Mouse (Mus musculus): ENCODE results near the gene Tmtc4. TPM values are rescaled to one million over a fixed set of nuclear protein-coding genes. Genes with fewer than 3 reads are reported as not detected.

The Tmtc4 gene
- polyA plus RNA-seq, 1 experiment from 2014 or later, result 30.6 TPM

GRCm38 (mm10) chr14:122912812-122913498, 70.9 kb downstream of the Tmtc4 start:
- peaks cover 11% of the 10 kb centered on the region; the same call in 1 of the 2 replicates for H3K4me1 ChIP-seq
- no peak overlapping the region for H3K27ac ChIP-seq
- no peaks in the 10 kb centered on the region for H3K27me3 ChIP-seq
- ATAC-seq (ENCODE audit: insufficient number of reproducible peaks, insufficient read depth, low FRiP score, low TSS enrichment, low read depth), result peak; percentile 58; the same call in 1 of the 2 replicates
- H3K9ac ChIP-seq, result peak overlapping the region; percentile 75
- H3K4me2 ChIP-seq, result peak overlapping the region; percentile 91
- WGBS, result under 1% methylated on average over 58 of the region's 58 CpGs
- H3K4me3 ChIP-seq, result peak overlapping the region; percentile 71
- H3K9me3 ChIP-seq, result peaks cover 5% of the 10 kb centered on the region; the same call in 1 of the 2 replicates
- H3K36me3 ChIP-seq, result no peaks in the 10 kb centered on the region

- H3K9ac ChIP-seq, result 0 out of 2 replicates have a peak overlapping the region, but pooled peaks have one; percentile 75
- 45% methylated on average over 1 of the region's 1 CpGs for WGBS
Measured at GRCm38 (mm10) chr14:122912137-122912536, 71.7 kb downstream of the Tmtc4 start.

GRCm38 (mm10) chr14:122911265-122911664, 72.6 kb downstream of the Tmtc4 start:
- Histone ChIP-seq H3K9me3 (peaks cover 9% of the 10 kb centered on the region; the same call in 1 of the 2 replicates), H3K4me1 (peaks cover 11% of the 10 kb centered on the region; the same call in 1 of the 2 replicates), H3K9ac (no peak overlapping the region), H3K4me2 (no peak overlapping the region), H3K27me3 (no peaks in the 10 kb centered on the region), H3K36me3 (no peaks in the 10 kb centered on the region), H3K27ac (no peak overlapping the region), H3K4me3 (no peak overlapping the region)
- no peak for ATAC-seq (ENCODE audit: insufficient number of reproducible peaks, insufficient read depth, low FRiP score, low TSS enrichment, low read depth)

More at GRCm38 (mm10) chr14:122912137-122912536, 71.7 kb downstream of the Tmtc4 start:
- H3K4me3 ChIP-seq, result peak overlapping the region; percentile 71
- H3K4me2 ChIP-seq, result peak overlapping the region; percentile 91
- peaks cover 11% of the 10 kb centered on the region; the same call in 1 of the 2 replicates for H3K4me1 ChIP-seq
- H3K27ac ChIP-seq, result no peak overlapping the region
- H3K27me3 ChIP-seq, result no peaks in the 10 kb centered on the region
- no peak for ATAC-seq (ENCODE audit: insufficient number of reproducible peaks, insufficient read depth, low FRiP score, low TSS enrichment, low read depth)
- peaks cover 9% of the 10 kb centered on the region; the same call in 1 of the 2 replicates for H3K9me3 ChIP-seq
- no peaks in the 10 kb centered on the region for H3K36me3 ChIP-seq

GRCm38 (mm10) chr14:122909368-122910091, 74.3 kb downstream of the Tmtc4 start:
- Histone ChIP-seq H3K4me1 (peaks cover 11% of the 10 kb centered on the region; the same call in 1 of the 2 replicates), H3K9me3 (peaks cover 9% of the 10 kb centered on the region; the same call in 1 of the 2 replicates), H3K4me3 (no peak overlapping the region), H3K9ac (no peak overlapping the region), H3K4me2 (no peak overlapping the region), H3K36me3 (peaks cover 4% of the 10 kb centered on the region; the same call in 1 of the 2 replicates), H3K27me3 (no peaks in the 10 kb centered on the region), H3K27ac (no peak overlapping the region)
- WGBS, result 88% methylated on average over 5 of the region's 5 CpGs
- no peak for ATAC-seq (ENCODE audit: insufficient number of reproducible peaks, insufficient read depth, low FRiP score, low TSS enrichment, low read depth)

- peaks cover 9% of the 10 kb centered on the region; the same call in 1 of the 2 replicates for H3K9me3 ChIP-seq
- WGBS, result 92% methylated on average over 4 of the region's 4 CpGs
- no peaks in the 10 kb centered on the region for H3K27me3 ChIP-seq
- H3K4me3 ChIP-seq, result no peak overlapping the region
- peaks cover 10% of the 10 kb centered on the region for H3K4me1 ChIP-seq
- no peak for ATAC-seq (ENCODE audit: insufficient number of reproducible peaks, insufficient read depth, low FRiP score, low TSS enrichment, low read depth)
- no peak overlapping the region for H3K9ac ChIP-seq
- no peak overlapping the region for H3K4me2 ChIP-seq
- H3K27ac ChIP-seq, result no peak overlapping the region
- H3K36me3 ChIP-seq, result peaks cover 4% of the 10 kb centered on the region; the same call in 1 of the 2 replicates
Measured at GRCm38 (mm10) chr14:122908075-122908474, 75.8 kb downstream of the Tmtc4 start.

GRCm38 (mm10) chr14:122905007-122905406, 78.8 kb downstream of the Tmtc4 start:
- H3K9ac ChIP-seq, result no peak overlapping the region
- 93% methylated on average over 1 of the region's 1 CpGs for WGBS
- H3K4me1 ChIP-seq, result peaks cover 17% of the 10 kb centered on the region
- no peak overlapping the region for H3K27ac ChIP-seq
- H3K9me3 ChIP-seq, result peaks cover 9% of the 10 kb centered on the region; the same call in 1 of the 2 replicates
- no peak for ATAC-seq (ENCODE audit: insufficient number of reproducible peaks, insufficient read depth, low FRiP score, low TSS enrichment, low read depth)
- peaks cover 4% of the 10 kb centered on the region; the same call in 1 of the 2 replicates for H3K36me3 ChIP-seq
- H3K27me3 ChIP-seq, result no peaks in the 10 kb centered on the region
- no peak overlapping the region for H3K4me2 ChIP-seq
- H3K4me3 ChIP-seq, result no peak overlapping the region

- WGBS, result 34% methylated on average over 2 of the region's 2 CpGs
- ATAC-seq (ENCODE audit: insufficient number of reproducible peaks, insufficient read depth, low FRiP score, low TSS enrichment, low read depth), result no peak
- peaks cover 9% of the 10 kb centered on the region; the same call in 1 of the 2 replicates for H3K9me3 ChIP-seq
- peaks cover 4% of the 10 kb centered on the region; the same call in 1 of the 2 replicates for H3K36me3 ChIP-seq
- H3K4me3 ChIP-seq, result no peak overlapping the region
- H3K4me2 ChIP-seq, result no peak overlapping the region
- H3K27me3 ChIP-seq, result no peaks in the 10 kb centered on the region
- no peak overlapping the region for H3K9ac ChIP-seq
- no peak overlapping the region; the same call in 1 of the 2 replicates for H3K27ac ChIP-seq
- H3K4me1 ChIP-seq, result peaks cover 17% of the 10 kb centered on the region
Measured at GRCm38 (mm10) chr14:122903923-122904351, 79.9 kb downstream of the Tmtc4 start.

- Histone ChIP-seq H3K27ac (no peak overlapping the region), H3K9me3 (peaks cover 3% of the 10 kb centered on the region; the same call in 1 of the 2 replicates), H3K36me3 (peaks cover 4% of the 10 kb centered on the region; the same call in 1 of the 2 replicates), H3K4me1 (peaks cover 17% of the 10 kb centered on the region), H3K9ac (no peak overlapping the region), H3K27me3 (no peaks in the 10 kb centered on the region), H3K4me3 (no peak overlapping the region), H3K4me2 (no peak overlapping the region)
- 72% methylated on average over 4 of the region's 4 CpGs for WGBS
- ATAC-seq (ENCODE audit: insufficient number of reproducible peaks, insufficient read depth, low FRiP score, low TSS enrichment, low read depth), result 0 out of 2 replicates have a peak, but pooled peaks have one; percentile 52
Measured at GRCm38 (mm10) chr14:122902884-122903283, 81.0 kb downstream of the Tmtc4 start.

GRCm38 (mm10) chr14:122902136-122902535, 81.7 kb downstream of the Tmtc4 start:
- H3K4me1 ChIP-seq, result peaks cover 17% of the 10 kb centered on the region
- no peak overlapping the region for H3K4me3 ChIP-seq
- no peaks in the 10 kb centered on the region for H3K9me3 ChIP-seq
- no peak overlapping the region for H3K4me2 ChIP-seq
- H3K9ac ChIP-seq, result no peak overlapping the region
- 57% methylated on average over 2 of the region's 2 CpGs for WGBS
- H3K27me3 ChIP-seq, result no peaks in the 10 kb centered on the region
- no peak overlapping the region for H3K27ac ChIP-seq
- peaks cover 4% of the 10 kb centered on the region; the same call in 1 of the 2 replicates for H3K36me3 ChIP-seq
- no peak for ATAC-seq (ENCODE audit: insufficient number of reproducible peaks, insufficient read depth, low FRiP score, low TSS enrichment, low read depth)

- no peak for ATAC-seq (ENCODE audit: insufficient number of reproducible peaks, insufficient read depth, low FRiP score, low TSS enrichment, low read depth)
- Histone ChIP-seq H3K4me1 (peaks cover 17% of the 10 kb centered on the region), H3K36me3 (peaks cover 4% of the 10 kb centered on the region; the same call in 1 of the 2 replicates), H3K27me3 (no peaks in the 10 kb centered on the region), H3K4me2 (no peak overlapping the region), H3K4me3 (no peak overlapping the region), H3K9ac (no peak overlapping the region), H3K9me3 (no peaks in the 10 kb centered on the region), H3K27ac (no peak overlapping the region)
- 84% methylated on average over 2 of the region's 2 CpGs for WGBS
Measured at GRCm38 (mm10) chr14:122901715-122902114, 82.1 kb downstream of the Tmtc4 start.

GRCm38 (mm10) chr14:122901177-122901576, 82.7 kb downstream of the Tmtc4 start:
- Histone ChIP-seq H3K9me3 (no peaks in the 10 kb centered on the region), H3K36me3 (peaks cover 3% of the 10 kb centered on the region; the same call in 1 of the 2 replicates), H3K4me2 (no peak overlapping the region), H3K4me1 (peaks cover 17% of the 10 kb centered on the region), H3K27me3 (no peaks in the 10 kb centered on the region), H3K27ac (no peak overlapping the region), H3K4me3 (no peak overlapping the region), H3K9ac (no peak overlapping the region)
- WGBS, result 68% methylated on average over 3 of the region's 3 CpGs
- no peak for ATAC-seq (ENCODE audit: insufficient number of reproducible peaks, insufficient read depth, low FRiP score, low TSS enrichment, low read depth)

All from embryonic facial prominence, embryonic 13.5 days (tissue).